Mouse (Mus musculus): ENCODE measurements at regions not wholly inside any gene's neighbourhood (a gene's known extent, or its start where the extent isn't known, plus 50 kb on each side); places are given as distances from the start of the nearest gene placed in this dataset.
"Not testable (repeated sequence)": the region's sequence is repeated elsewhere in the genome, so short reads cannot be mapped to it uniquely, and the experiment has no call there.

- DNase-seq (ENCODE audit: low spot score) = no peak
Measured at GRCm38 (mm10) chrX:50675356-50675755, 165.5 kb upstream of the Stk26 start.

GRCm38 (mm10) chrX:50657835-50658565 lies 182.8 kb upstream of the Stk26 start:
- DNase-seq (ENCODE audit: low spot score) = peak; percentile 28

GRCm38 (mm10) chrX:50657180-50657834 lies 183.5 kb upstream of the Stk26 start:
- DNase-seq (ENCODE audit: low spot score) = no peak

- DNase-seq (ENCODE audit: low spot score) = not testable (repeated sequence)
Measured at GRCm38 (mm10) chrX:50655380-50655779, 185.5 kb upstream of the Stk26 start.

GRCm38 (mm10) chrX:50641347-50641746 lies 199.5 kb upstream of the Stk26 start:
- DNase-seq (ENCODE audit: low spot score) = no peak

- DNase-seq (ENCODE audit: low spot score) = no peak
Measured at GRCm38 (mm10) chrX:50635634-50636033, 205.2 kb upstream of the Stk26 start.

GRCm38 (mm10) chrX:50634842-50635615 lies 205.8 kb upstream of the Stk26 start:
- peak; percentile 78 for DNase-seq (ENCODE audit: low spot score)

GRCm38 (mm10) chrX:50632536-50632935 lies 204.2 kb upstream of the Olfr1324 start:
- no peak for DNase-seq (ENCODE audit: low spot score)

GRCm38 (mm10) chrX:50625336-50625735 lies 197.0 kb upstream of the Olfr1324 start:
- no peak for DNase-seq (ENCODE audit: low spot score)

- no peak for DNase-seq (ENCODE audit: low spot score)
Measured at GRCm38 (mm10) chrX:50622984-50623455, 194.7 kb upstream of the Olfr1324 start.

GRCm38 (mm10) chrX:50620909-50621308 lies 192.6 kb upstream of the Olfr1324 start:
- no peak for DNase-seq (ENCODE audit: low spot score)

- DNase-seq (ENCODE audit: low spot score) = no peak
Measured at GRCm38 (mm10) chrX:50619919-50620318, 191.6 kb upstream of the Olfr1324 start.

- no peak for DNase-seq (ENCODE audit: low spot score)
Measured at GRCm38 (mm10) chrX:50618936-50619335, 190.6 kb upstream of the Olfr1324 start.

GRCm38 (mm10) chrX:50616920-50617319 lies 188.6 kb upstream of the Olfr1324 start:
- not testable (repeated sequence) for DNase-seq (ENCODE audit: low spot score)

- not testable (repeated sequence) for DNase-seq (ENCODE audit: low spot score)
Measured at GRCm38 (mm10) chrX:50614874-50615273, 186.6 kb upstream of the Olfr1324 start.

GRCm38 (mm10) chrX:50614367-50614766 lies 186.1 kb upstream of the Olfr1324 start:
- not testable (repeated sequence) for DNase-seq (ENCODE audit: low spot score)

- no peak for DNase-seq (ENCODE audit: low spot score)
Measured at GRCm38 (mm10) chrX:50611765-50612591, 183.7 kb upstream of the Olfr1324 start.

- DNase-seq (ENCODE audit: low spot score) = not testable (repeated sequence)
Measured at GRCm38 (mm10) chrX:50608141-50608540, 179.8 kb upstream of the Olfr1324 start.

GRCm38 (mm10) chrX:50607636-50608035 lies 179.3 kb upstream of the Olfr1324 start:
- no peak for DNase-seq (ENCODE audit: low spot score)

GRCm38 (mm10) chrX:50605517-50605916 lies 177.2 kb upstream of the Olfr1324 start:
- DNase-seq (ENCODE audit: low spot score) = not testable (repeated sequence)

GRCm38 (mm10) chrX:50604995-50605394 lies 176.7 kb upstream of the Olfr1324 start:
- not testable (repeated sequence) for DNase-seq (ENCODE audit: low spot score)

- not testable (repeated sequence) for DNase-seq (ENCODE audit: low spot score)
Measured at GRCm38 (mm10) chrX:50602881-50603280, 174.6 kb upstream of the Olfr1324 start.
